ENCODE assay signal across 26 mouse cellular contexts in genomic region chr17:80515956-80516355, GRCm38 (mm10). TPM values are rescaled to one million over a fixed set of nuclear protein-coding genes. Genes with fewer than 3 reads are reported as not detected.
DNase-seq lines count a peak whose midpoint lies in the region; ATAC-seq and TF ChIP-seq lines count a peak whose summit lies in the region.
"Had no signal": no experiment of that assay in that cellular context is flagged by ENCODE, and none has a peak within 500 bp of the region (broad histone marks: within the 10 kb centered on the region; RNA-seq: fewer than 3 reads in every experiment).

No protein-coding gene starts in this region.

- TF ChIP-seq POLR2A in kidney, adult 2 months (IDR thresholded peaks at IDR 0.05; ENCODE audit: low read depth, low read length), result no peak

- no peaks in the 10 kb centered on the region for H3K4me1 ChIP-seq in kidney, adult 2 months (ENCODE audit: control insufficient read depth, insufficient read depth, low read length)
- no peaks in the 10 kb centered on the region for H3K4me1 ChIP-seq in liver, postnatal 0 days (ENCODE audit: insufficient read depth)
- peaks cover 30% of the 10 kb centered on the region for H3K4me1 ChIP-seq in liver, embryonic 12.5 days
- 0 out of 2 replicates have a peak, but pooled peaks cover 4% of the 10 kb centered on the region for H3K4me1 ChIP-seq in limb, embryonic 10.5 days
- H3K4me1 ChIP-seq: hindbrain, embryonic 13.5 days; midbrain, embryonic 13.5 days had no signal

- no peaks in the 10 kb centered on the region; the same call in 1 of the 2 replicates for H3K27me3 ChIP-seq in kidney, adult 2 months (replicated peaks; ENCODE audit: control insufficient read depth, insufficient read depth, low read length)
- no peaks in the 10 kb centered on the region for H3K27me3 ChIP-seq in liver, postnatal 0 days (ENCODE audit: insufficient read depth, low read length)
- H3K27me3 ChIP-seq in liver, embryonic 12.5 days (replicated peaks), result no peaks in the 10 kb centered on the region
- H3K27me3 ChIP-seq in limb, embryonic 10.5 days (ENCODE audit: low read depth, poor library complexity, severe bottlenecking), result no peaks in the 10 kb centered on the region
- H3K27me3 ChIP-seq: hindbrain, embryonic 13.5 days; megakaryocyte, embryonic 14.5 days; midbrain, embryonic 13.5 days had no signal

- H3K4me2 ChIP-seq in liver, postnatal 0 days (ENCODE audit: low read depth, low read length), result no peak overlapping the region
- no peak overlapping the region for H3K4me2 ChIP-seq in liver, embryonic 12.5 days
- H3K4me2 ChIP-seq: hindbrain, embryonic 13.5 days; midbrain, embryonic 13.5 days had no signal

- WGBS in kidney, adult 2 months, result 61% methylated on average over 9 of the region's 9 CpGs
- 77% methylated on average over 9 of the region's 9 CpGs for WGBS in liver, postnatal 0 days (ENCODE audit: insufficient replicate concordance)
- WGBS in liver, embryonic 12.5 days (ENCODE audit: insufficient replicate concordance), result 77% methylated on average over 9 of the region's 9 CpGs
- 92% methylated on average over 9 of the region's 9 CpGs for WGBS in limb, embryonic 10.5 days

- peak; percentile 46 for DNase-seq in adrenal gland, postnatal 14 days
- no peak for DNase-seq in adrenal gland, adult 8-10 months
- peak; percentile 67 for DNase-seq in kidney, adult 2 months
- no peak for DNase-seq in kidney, postnatal 14 days
- peak; percentile 37 for DNase-seq in liver, postnatal 0 days
- peak; percentile 24 for DNase-seq in limb, embryonic 10.5 days (ENCODE audit: low spot score)
- no peak for DNase-seq in gastrocnemius, adult 2 months
- DNase-seq: cerebellum, adult 2 months; cerebellum, postnatal 14 days; gastrocnemius, postnatal 10 days; heart, postnatal 36 days; liver; lung, adult 18-20 months; lung, postnatal 4 days; thymus, adult 2 months; thymus, postnatal 36 days had no signal

- H3K36me3 ChIP-seq in kidney, adult 2 months (ENCODE audit: control insufficient read depth, insufficient read depth, low read length), result no peaks in the 10 kb centered on the region
- H3K36me3 ChIP-seq in liver, postnatal 0 days (replicated peaks; ENCODE audit: insufficient read depth, low read length), result no peaks in the 10 kb centered on the region
- no peaks in the 10 kb centered on the region for H3K36me3 ChIP-seq in liver, embryonic 12.5 days
- H3K36me3 ChIP-seq in limb, embryonic 10.5 days, result no peaks in the 10 kb centered on the region
- H3K36me3 ChIP-seq: heart, embryonic 10.5 days; hindbrain, embryonic 13.5 days; midbrain, embryonic 13.5 days had no signal

- no peak for TF ChIP-seq CTCF in kidney, adult 2 months (conservative IDR thresholded peaks at IDR 0.05; ENCODE audit: insufficient read depth, insufficient read length, low read depth, low read length)
- TF ChIP-seq CTCF in liver, postnatal 0 days (IDR thresholded peaks at IDR 0.05; ENCODE audit: low read depth), result no peak
- TF ChIP-seq CTCF in gastrocnemius, adult 2 months (IDR thresholded peaks at IDR 0.05), result no peak

- no peak overlapping the region for H3K9ac ChIP-seq in liver, postnatal 0 days (replicated peaks)
- no peak overlapping the region for H3K9ac ChIP-seq in liver, embryonic 12.5 days
- H3K9ac ChIP-seq: hindbrain, embryonic 13.5 days; midbrain, embryonic 13.5 days had no signal

- H3K9me3 ChIP-seq in liver, postnatal 0 days (ENCODE audit: low read length), result no peaks in the 10 kb centered on the region
- H3K9me3 ChIP-seq in liver, embryonic 12.5 days (replicated peaks), result no peaks in the 10 kb centered on the region
- no peaks in the 10 kb centered on the region for H3K9me3 ChIP-seq in limb, embryonic 10.5 days (replicated peaks)
- H3K9me3 ChIP-seq: heart, embryonic 10.5 days; hindbrain, embryonic 13.5 days; megakaryocyte, embryonic 14.5 days; midbrain, embryonic 13.5 days had no signal

- H3K27ac ChIP-seq in kidney, adult 2 months (ENCODE audit: insufficient read depth, low read depth, low read length), result no peak overlapping the region
- H3K27ac ChIP-seq in liver, postnatal 0 days (ENCODE audit: low read depth), result peak overlapping the region; percentile 16; the same call in 1 of the 2 replicates
- no peak overlapping the region for H3K27ac ChIP-seq in liver, embryonic 12.5 days
- no peak overlapping the region for H3K27ac ChIP-seq in limb, embryonic 10.5 days
- H3K27ac ChIP-seq in gastrocnemius, adult 2 months, result no peak overlapping the region
- H3K27ac ChIP-seq: heart, embryonic 10.5 days; hindbrain, embryonic 13.5 days; kidney, postnatal 0 days; midbrain, embryonic 13.5 days had no signal

- ATAC-seq in liver, postnatal 0 days, result peak; percentile 79
- ATAC-seq in liver, embryonic 12.5 days, result no peak
- ATAC-seq: forebrain, embryonic 16.5 days; lung, postnatal 0 days; midbrain, embryonic 13.5 days; Patski had no signal

- no peak overlapping the region for H3K4me3 ChIP-seq in kidney, adult 2 months (ENCODE audit: insufficient read depth, low read depth, low read length)
- H3K4me3 ChIP-seq in liver, postnatal 0 days (ENCODE audit: low read depth, low read length), result no peak overlapping the region
- no peak overlapping the region for H3K4me3 ChIP-seq in liver, embryonic 12.5 days
- no peak overlapping the region for H3K4me3 ChIP-seq in limb, embryonic 10.5 days
- H3K4me3 ChIP-seq in gastrocnemius, adult 2 months, result no peak overlapping the region
- H3K4me3 ChIP-seq: erythroblast, embryonic 14.5 days; heart, embryonic 10.5 days; hindbrain, embryonic 13.5 days; megakaryocyte, embryonic 14.5 days; midbrain, embryonic 13.5 days had no signal

- TF ChIP-seq EP300 in liver, postnatal 0 days (IDR thresholded peaks at IDR 0.05; ENCODE audit: low read depth), result no peak

- intact Hi-C loops in gastrocnemius, adult 2 months (cut with DNase I), result no loop called here

RNA-seq across cellular contexts. Expression of gene Sos1, which starts 35.7 kb away (rescaled TPM):
- total RNA-seq in adrenal gland, postnatal 14 days (2021), result 24.3 and 24.5 TPM in 2 replicates
- total RNA-seq in adrenal gland, adult 8-10 months (2022), result 10 to 100 TPM; 27.2 to 34.2 (median 32.0) TPM
- 3.7 and 4.9 TPM in 2 replicates for polyA plus RNA-seq in kidney, adult 2 months (2012; rRNA removed)
- polyA plus RNA-seq in liver, postnatal 0 days (2015; fragmentation: Nextera tagmentation; extraction: Ambion mirVana), result 1.4 TPM in 2 replicates
- 2.6 and 2.9 TPM in 2 replicates for polyA plus RNA-seq in liver, embryonic 12.5 days (2016; fragmentation: Nextera tagmentation; extraction: Ambion mirVana)
- polyA plus RNA-seq in limb, embryonic 10.5 days (2016; fragmentation: Nextera tagmentation; extraction: Ambion mirVana), result 4.2 and 4.6 TPM in 2 replicates
- total RNA-seq in gastrocnemius, adult 2 months (2021), result 10 to 100 TPM; 14.1 to 18.2 TPM

Comparison
In these comparisons a context has a peak if more than half of its experiments do, and no peak if none do; other contexts are left out.
1. DNase-seq: peak in adrenal gland, postnatal 14 days (single experiment), kidney, adult 2 months (single experiment), liver, postnatal 0 days (single experiment) and limb, embryonic 10.5 days (single experiment); none in adrenal gland, adult 8-10 months (single experiment), kidney, postnatal 14 days (single experiment) and gastrocnemius, adult 2 months (single experiment).